Mouse (Mus musculus): Measurements from ENCODE around the gene Mpped2.

DNA sequence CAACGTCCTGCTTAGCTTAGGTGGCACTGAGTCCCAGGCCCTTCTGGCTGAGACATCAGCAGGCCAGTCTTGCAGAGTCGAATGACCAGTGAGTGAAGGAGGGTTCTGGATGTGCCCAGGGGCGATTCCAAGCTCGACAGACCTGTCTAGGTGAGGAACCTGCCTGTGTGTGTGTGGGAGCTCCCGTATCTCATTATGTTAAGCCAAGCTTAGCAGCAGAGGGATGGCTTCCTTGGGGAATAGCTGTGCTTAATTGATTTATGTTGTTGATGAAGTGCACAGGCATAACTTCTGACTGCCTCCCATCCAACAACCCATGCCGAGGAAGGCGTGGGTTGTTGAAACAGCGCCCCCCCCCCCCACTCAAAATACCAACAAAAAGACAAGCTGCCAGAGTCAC is 128.2 kb downstream of the Mpped2 start:
- TF ChIP-seq POLR2A (IDR thresholded peaks at IDR 0.05; ENCODE audit: low read depth, low read length) (no peak), CTCF (conservative IDR thresholded peaks at IDR 0.05; ENCODE audit: insufficient read depth, insufficient read length, low read depth, low read length) (no peak)

Data from kidney, adult 2 months (tissue).